Mouse (Mus musculus) adrenal gland, postnatal 14 days (tissue): ENCODE results near the gene Eif5a. TPM values are rescaled to one million over a fixed set of nuclear protein-coding genes. Genes with fewer than 3 reads are reported as not detected.
"Not testable (repeated sequence)": the region's sequence is repeated elsewhere in the genome, so short reads cannot be mapped to it uniquely, and the experiment has no call there.

Experiments
- DNase-seq: peaks from one replicate; pipeline ENCODE4 v3.0.0; 2021; ENCODE audit warnings: mixed read lengths
- long read RNA-seq, 2 experiments: library from polyadenylated mRNA; stranded (forward); transcript quantifications; one replicate each; pipeline ENCODE4 v2.0.0; 2021
- total RNA-seq: library from RNA; stranded (reverse); gene quantifications from 2 replicates; pipeline ENCODE4 v1.2.3, GENCODE M21; 2021

Eif5a gene
- 616 and 636 TPM in 2 replicates for total RNA-seq
- long read RNA-seq, experiment 1, transcript Eif5a-201 (7 exons, 1,437 nt): minor isoform, 24 of 911 reads
- long read RNA-seq, experiment 1, transcript Eif5a-209 (6 exons, 1,259 nt): minor isoform, 25 of 911 reads
- long read RNA-seq, experiment 1, transcript Eif5a-208 (7 exons, 1,353 nt): minor isoform, 6 of 911 reads
- long read RNA-seq, experiment 1, transcript Eif5a-210 (6 exons, 1,343 nt): major isoform, 805 of 911 reads
- long read RNA-seq, experiment 1, partial matches to known transcripts: 10 of 911 reads
- long read RNA-seq, experiment 1, other reads (novel, unspliced or antisense): 36 of 911 reads
- long read RNA-seq, experiment 2, transcript Eif5a-210 (6 exons, 1,343 nt): major isoform, 644 of 735 reads
- long read RNA-seq, experiment 2, transcript Eif5a-209 (6 exons, 1,259 nt): minor isoform, 22 of 735 reads
- long read RNA-seq, experiment 2, transcript Eif5a-201 (7 exons, 1,437 nt): minor isoform, 14 of 735 reads
- long read RNA-seq, experiment 2, partial matches to known transcripts: 8 of 735 reads
- long read RNA-seq, experiment 2, other reads (novel, unspliced or antisense): 38 of 735 reads

GRCm38 (mm10) chr11:69921114-69922011 lies at the start of gene Eif5a:
TSS of gene Eif5a (minus strand) at chr11:69921958.
- peak; percentile 100 for DNase-seq

GRCm38 (mm10) chr11:69970775-69971174 lies 49.0 kb upstream of the Eif5a start:
- no peak for DNase-seq

GRCm38 (mm10) chr11:69970222-69970621 lies 48.5 kb upstream of the Eif5a start:
- no peak for DNase-seq

- DNase-seq: no peak
Observed at GRCm38 (mm10) chr11:69968793-69969192, 47.0 kb upstream of the Eif5a start.

DNA sequence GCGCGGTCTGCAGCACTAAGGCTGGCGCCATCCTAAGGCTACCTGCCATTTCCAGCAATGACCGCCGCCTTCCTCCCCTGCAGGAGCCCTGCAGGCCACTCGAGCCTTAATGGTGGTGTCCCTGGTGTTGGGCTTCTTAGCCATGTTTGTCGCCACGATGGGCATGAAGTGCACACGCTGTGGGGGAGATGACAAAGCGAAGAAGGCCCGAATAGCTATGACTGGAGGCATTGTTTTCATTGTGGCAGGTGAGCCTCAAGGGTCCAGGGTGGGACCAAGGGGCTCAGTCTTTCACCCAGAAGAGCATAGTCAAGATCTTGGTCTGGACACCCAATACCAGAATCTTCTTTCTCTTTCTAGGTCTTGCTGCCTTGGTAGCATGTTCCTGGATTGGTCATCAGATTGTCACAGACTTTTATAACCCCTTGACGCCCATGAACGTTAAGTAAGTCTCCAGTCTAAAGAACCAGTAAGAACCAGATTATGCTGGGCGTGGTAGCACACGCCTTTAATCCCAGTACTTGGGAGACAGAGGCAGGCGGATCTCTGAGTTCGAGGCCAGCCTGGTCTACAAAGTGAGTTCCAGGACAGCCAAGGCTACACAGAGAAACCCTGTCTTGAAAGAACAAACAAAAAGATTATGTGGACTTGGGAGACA lies 45.2 kb upstream of the Eif5a start:
- DNase-seq: no peak

DNA sequence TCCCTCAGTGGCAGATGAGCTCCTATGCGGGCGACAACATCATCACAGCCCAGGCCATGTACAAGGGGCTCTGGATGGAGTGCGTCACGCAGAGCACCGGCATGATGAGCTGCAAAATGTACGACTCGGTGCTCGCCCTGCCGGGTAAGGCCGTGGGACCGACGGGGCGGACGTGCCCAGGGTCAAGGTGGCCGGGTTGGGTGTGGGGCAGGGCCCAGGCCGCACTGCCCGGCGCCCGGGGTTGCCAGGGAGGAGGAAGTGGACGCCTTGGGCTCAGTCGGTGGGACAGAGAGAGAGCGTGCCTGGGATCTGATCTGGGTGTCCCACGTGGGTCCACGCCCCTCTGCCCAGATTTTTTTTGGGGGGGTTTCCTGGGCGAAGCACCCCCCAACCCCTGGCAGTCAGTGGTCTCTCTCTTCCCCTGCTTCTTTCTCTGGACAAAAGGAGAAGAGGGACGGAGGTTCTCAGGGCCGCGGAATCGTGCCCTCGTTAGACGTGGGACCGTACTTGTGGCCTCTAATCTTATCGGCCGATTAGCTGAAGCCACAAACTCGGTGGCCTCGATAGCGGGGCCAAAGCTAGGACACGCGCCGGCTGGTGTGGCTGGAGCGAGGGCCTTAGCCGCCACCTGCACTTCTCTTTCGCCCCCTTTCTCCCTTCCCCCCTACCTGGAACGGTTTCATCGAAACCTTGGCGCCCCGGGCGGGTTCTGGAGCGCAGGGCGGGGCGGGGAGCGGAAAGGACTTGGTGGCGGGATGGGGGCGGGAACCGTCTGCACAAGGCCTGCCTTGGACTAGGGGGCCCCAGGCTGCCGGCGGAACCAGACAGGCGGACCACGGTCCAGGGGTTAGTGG lies 44.5 kb upstream of the Eif5a start:
- peak; percentile 60 for DNase-seq

DNA sequence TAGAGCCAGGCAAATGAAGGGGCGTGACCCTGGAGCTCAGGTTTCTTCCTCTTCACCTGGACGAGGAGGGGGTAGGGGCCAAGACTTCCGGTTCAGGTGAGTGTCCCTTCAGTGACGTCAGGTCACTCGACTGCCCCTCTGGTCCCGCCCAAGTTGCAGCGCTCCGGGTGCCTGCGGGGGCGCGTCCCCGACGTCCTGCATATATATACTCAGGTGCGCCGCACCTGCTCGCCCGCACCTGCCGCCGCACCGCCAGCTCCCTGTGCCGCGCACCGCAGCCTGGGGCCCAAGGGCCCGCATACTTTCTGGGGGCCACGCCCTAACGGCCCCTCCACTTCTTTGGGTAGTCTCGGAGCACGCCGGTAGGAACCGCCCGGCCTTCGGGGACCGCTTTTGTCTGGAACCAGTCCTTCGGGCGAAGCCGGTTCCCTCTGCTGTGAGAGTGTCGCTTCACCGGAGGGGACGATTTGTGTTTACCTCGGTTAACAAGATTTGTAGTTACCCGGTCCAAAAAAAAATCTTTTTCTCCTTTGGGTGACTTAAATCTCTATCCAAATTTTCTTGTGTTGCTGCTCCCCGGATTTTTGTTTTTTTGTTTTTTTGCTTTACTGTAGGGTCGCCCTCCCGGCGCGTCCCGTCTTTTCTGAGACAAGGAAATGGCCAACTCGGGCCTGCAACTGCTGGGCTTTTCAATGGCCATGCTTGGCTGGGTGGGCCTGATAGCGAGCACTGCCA lies 43.7 kb upstream of the Eif5a start:
- peak; percentile 19 for DNase-seq

- DNase-seq: no peak
Observed at GRCm38 (mm10) chr11:69964650-69965270, 43.0 kb upstream of the Eif5a start, which contains the start of gene Cldn7. TSS of gene Cldn7 (plus strand) at chr11:69964779.

DNA sequence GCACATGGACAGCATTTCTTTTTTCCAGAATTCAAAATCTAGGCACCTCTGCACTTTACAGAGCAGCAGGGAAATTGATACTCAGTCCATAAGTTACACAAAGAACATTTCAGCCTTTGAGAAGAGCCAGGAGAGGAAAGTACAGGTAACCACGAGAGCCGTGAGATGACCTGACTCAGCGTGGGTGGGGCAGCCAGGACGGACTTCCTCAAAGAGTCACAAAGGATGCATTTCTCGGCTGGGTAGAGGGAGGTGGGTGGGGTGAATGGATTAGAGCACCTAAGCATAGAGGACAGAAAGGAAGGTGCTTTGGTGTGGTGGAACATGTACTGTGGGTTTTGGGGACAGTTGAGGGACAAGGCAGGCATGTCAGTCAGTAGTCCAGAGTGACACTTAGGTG lies 40.1 kb upstream of the Eif5a start:
- no peak for DNase-seq

GRCm38 (mm10) chr11:69960616-69961015 lies 38.9 kb upstream of the Eif5a start:
- DNase-seq: peak; percentile 50

- no peak for DNase-seq
Observed at GRCm38 (mm10) chr11:69956218-69956617, 34.5 kb upstream of the Eif5a start.

DNA sequence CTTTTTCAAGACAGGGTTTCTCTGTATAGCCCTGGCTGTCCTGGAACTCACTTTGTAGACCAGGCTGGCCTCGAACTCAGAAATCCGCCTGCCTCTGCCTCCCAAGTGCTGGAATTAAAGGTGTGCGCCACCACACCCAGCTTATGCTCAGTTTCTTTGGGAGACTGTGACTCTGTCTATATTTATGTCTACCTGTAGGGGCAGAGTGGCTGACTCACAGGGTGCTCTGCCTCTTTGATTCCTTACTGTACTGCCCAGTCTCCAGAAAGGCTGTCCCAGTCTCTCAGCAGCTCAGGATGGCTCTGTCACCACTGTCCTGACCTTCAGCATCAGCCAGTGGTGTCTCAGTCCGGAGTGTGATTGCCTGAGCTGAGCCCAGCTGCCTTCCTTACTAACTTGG lies 33.9 kb upstream of the Eif5a start:
- not testable (repeated sequence) for DNase-seq

DNA sequence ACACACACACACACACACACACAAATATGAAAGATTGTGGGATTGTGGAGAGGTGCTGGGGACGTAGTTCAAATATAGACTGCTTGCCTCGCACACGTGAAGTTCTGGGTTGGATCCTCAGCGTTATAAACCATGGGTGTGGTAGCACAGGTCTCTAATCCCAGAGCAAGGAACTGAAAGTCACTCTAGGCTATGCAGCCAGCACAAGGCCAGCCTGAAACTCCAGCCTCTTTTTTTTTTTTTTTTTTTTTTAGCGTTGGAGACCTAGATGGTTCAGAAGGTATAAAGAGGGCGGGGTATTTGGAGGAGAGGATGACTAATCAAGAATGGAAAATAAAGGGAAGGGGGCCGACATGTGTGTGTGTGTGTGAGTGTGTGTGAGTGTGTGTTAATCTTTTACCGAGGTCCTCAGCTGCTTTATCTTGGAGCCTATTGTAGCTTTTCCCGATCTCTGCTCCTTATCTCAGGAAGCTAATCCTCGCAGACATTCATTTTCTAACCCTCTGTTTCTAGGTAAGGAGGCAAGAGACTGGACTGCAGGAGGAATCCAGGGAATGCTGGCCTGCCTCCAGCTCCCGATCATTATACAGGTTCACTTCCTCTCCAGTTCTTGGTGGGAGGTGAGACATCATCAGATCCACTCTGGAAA lies 31.6 kb upstream of the Eif5a start:
- DNase-seq: no peak

GRCm38 (mm10) chr11:69952274-69952673 lies 30.5 kb upstream of the Eif5a start:
- no peak for DNase-seq

DNA sequence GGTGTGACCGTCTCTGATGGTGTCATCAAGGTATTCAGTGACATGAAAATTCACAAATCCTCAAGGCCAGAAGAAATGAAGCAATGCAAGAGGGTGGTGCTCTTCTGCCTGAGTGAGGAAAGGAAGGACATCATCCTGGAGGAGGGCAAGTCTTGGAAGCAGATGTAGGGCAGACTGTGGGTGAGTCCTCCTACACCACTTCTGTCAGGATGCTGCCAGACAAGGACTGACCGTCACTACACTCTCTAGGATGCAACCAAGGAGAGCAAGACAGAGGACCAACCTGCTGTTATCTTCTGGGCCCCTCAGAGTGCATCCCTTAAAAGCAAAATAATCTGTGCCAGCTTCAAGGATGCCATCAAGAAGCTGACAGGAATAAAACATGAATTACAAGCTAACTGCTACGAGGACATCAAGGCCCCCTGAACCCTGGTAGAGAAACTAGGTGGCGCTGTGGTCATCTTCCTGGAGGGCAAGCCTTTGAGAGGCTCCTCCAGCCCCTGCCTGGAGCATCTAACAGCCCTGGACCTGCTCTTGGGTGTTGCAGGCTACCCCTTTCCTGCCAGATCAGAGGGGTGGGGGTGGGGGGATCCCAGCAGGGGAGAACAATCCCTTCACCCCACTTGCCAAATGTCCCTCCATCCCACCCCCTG lies 29.2 kb upstream of the Eif5a start:
- peak; percentile 54 for DNase-seq

DNA sequence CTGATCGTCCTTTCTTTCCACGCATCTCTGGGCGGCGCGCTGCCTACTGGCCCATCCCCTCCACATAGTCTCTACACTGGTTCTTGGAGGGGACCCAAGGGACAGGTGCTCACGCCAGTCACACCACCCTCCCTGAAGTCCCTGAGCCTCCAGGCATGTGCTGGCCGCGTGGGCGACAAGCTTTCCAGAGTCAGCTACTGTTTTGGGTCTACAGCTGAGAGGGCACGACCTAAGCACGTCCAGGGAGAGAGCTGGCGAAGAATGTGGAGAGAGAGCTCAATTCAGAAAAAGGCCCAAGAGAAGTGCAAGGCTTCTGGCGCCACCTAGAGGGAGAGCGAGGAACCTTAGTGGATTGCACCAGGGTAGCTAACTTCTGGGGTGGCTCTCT lies 27.0 kb upstream of the Eif5a start:
- DNase-seq: peak; percentile 93

DNA sequence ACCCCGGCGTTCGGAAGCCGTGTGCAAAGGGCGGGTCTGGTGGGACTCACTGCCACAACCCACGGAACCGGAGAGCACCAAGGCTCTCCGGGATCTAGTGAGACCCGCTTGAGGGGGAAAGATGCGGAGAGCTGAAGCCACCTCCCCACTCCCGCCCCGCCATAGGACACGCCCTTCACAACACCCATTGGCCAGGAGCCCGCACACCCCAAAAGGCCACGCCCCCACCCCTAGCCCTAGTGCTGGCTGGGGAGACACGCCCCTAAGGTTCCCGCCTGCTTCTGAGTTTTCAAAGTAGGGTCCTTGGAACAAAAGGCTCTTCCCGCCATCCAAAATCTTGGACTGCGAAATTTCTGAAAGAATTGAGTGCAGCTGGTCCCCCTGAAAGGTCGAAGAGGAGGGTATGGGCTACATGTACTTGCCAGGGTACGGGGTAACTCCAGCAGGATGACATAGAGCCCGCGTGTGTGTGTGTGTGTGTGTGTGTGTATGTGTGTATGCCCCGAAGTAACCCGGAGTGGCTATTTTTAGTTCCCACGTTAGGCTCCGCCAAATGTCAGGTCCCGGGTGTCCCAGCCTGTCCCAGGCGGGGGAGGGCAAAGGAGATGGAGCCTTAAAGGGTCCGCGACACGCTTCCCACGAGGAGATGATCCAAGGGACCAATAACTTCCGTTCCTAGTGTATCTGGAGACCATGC lies 26.5 kb upstream of the Eif5a start, which contains the start of gene Slc2a4:
Gene Slc2a4 (minus strand): TSS at position 123 of the 697 bp plus-strand sequence.
- DNase-seq: peak; percentile 98
